Mouse (Mus musculus): ENCODE results near the gene B4galt5.

The B4galt5 gene

DNA sequence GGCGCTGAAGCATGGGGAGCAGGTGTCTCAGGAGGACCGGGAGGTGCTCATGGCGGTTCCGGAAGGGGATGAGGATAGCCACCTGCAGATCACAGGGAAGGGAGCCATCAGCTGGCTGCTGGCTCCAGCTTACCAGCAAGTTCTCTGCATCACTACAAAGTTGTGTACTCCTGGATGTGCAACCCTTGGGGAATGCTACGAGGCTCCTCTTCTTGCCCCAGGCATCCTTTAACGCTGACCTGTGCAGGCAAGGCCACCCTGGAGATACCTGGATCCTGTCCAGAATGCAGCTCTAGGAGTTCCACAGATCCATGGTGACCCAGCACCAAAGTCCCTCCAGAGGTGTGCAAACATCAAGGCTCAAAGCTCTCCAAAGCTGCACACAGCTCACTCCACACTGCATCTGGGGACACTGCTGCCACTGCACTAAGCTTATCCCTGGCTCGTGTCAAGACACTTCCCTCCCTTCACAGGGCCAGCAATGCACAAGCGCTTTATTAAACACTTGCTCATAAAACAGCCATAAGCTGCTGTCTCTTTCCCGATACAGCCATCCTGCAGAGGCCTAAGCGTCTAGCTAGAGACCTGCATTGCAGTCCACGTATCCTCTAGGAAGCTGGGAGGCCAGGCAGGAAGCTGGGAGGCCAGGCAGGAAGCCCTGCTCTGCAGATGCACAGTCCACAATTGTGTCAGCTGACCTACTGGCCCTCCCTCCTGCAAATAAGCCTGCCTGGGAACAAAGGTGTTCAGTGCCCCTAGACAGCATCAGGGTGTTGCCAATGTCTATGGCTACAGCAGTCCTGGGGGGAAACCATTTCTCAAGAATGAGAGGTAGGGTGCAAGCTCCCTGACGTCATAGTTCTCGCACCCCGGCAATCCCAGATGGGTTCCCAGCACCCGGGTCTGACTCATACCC, 42.1 kb downstream of the B4galt5 start:
- in situ Hi-C loops (cut with MboI; ENCODE audit: unreplicated experiment in 2 of 2): loop anchor here in 1 of 2 experiments (10.0 kb wide), 1 partner anchor 88 kb away; no protein-coding TSS in a partner anchor

GRCm38 (mm10) chr2:167306273-167306594, 42.7 kb downstream of the B4galt5 start:
- in situ Hi-C loops (cut with MboI; ENCODE audit: unreplicated experiment in 2 of 2): loop anchor here in 1 of 2 experiments (10.0 kb wide), 1 partner anchor 89 kb away; no protein-coding TSS in a partner anchor

DNA sequence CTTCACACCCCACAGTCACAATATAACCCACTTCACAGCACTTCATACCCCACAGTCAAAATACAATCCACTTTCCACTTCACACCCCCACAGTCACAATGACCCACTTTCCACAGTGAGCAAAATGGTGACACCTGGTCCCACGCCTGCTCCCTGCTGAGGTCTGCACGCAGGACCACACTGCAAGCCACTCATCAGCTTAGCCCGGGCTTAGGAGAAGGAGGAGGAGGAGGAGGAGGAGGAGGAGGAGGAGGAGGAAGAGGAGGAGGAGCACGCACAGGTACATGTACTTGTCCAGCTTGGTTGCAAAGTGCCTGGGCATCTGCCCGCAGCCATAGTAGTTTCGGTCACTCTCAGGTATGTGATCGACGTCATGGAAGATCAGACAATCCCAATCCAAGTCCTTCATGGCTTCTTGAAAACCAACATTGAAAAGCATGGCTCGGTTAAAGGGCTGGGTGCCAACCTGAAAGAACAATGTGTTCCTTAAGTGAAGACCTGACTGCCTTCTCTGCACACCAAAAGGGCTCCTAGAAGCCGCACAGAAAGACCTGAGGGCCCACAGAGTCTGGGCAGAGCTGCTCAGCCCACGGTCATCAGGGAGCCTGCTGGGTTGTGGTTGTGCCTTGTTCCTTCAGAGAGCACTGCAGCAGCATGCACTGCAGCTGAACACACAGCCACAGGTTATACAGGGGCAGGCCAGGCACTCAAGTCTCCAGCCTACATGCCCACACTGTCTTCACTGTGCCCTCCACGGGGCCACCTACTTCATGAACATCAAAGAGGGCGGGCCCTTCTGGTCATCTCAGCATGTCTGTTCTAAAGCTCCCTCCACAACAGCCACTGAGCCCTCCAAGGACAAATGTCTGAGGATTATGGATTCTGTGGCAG, 43.4 kb downstream of the B4galt5 start:
- in situ Hi-C loops (cut with MboI; ENCODE audit: unreplicated experiment in 2 of 2): loop anchor here in 1 of 2 experiments (10.0 kb wide), 1 partner anchor 89 kb away; no protein-coding TSS in a partner anchor

DNA sequence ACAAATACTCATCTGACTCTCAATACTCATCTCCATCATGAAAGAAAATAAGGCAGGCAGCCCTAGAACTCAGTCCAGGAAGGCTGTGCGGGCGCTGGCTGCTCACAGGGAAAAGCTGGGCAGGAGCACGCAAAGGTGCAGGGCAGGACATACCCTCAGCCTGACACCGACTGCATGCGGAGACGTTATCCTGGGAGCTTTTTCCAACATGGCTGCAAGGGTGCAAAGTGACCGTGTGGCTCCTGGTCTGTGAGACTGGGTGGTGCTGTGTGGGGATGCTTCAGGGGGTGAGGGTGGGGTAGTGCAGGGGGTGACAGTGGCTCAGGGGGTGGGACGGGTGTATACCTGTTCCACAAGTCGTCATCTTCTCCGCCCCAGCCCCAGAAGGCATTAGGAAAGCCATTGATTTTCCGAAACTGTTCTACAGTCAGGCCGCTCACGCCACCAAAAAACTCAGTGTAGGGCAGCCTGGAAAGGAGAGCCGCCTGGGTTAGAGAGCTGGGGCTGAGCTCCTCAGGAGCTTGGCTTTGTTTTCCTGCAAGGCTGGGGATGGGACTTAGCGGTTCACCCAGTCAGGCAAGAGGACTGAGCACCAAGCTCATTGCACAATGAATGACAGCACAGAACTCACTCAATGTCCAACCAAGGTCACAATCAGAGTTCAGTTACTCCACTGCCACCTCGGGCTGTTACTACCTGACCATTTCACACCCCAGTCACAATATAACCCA, 44.2 kb downstream of the B4galt5 start:
- in situ Hi-C loops (cut with MboI; ENCODE audit: unreplicated experiment in 2 of 2): loop anchor here in 1 of 2 experiments (10.0 kb wide), 1 partner anchor 90 kb away; no protein-coding TSS in a partner anchor

GRCm38 (mm10) chr2:167303806-167304205, 45.2 kb downstream of the B4galt5 start:
- in situ Hi-C loops (cut with MboI; ENCODE audit: unreplicated experiment in 2 of 2): loop anchor here in 1 of 2 experiments (10.0 kb wide), 1 partner anchor 91 kb away; no protein-coding TSS in a partner anchor

GRCm38 (mm10) chr2:167303196-167303595, 45.8 kb downstream of the B4galt5 start:
- in situ Hi-C loops (cut with MboI; ENCODE audit: unreplicated experiment in 2 of 2): loop anchor here in 1 of 2 experiments (10.0 kb wide), 1 partner anchor 92 kb away; no protein-coding TSS in a partner anchor

- in situ Hi-C loops (cut with MboI; ENCODE audit: unreplicated experiment in 2 of 2): loop anchor here in 1 of 2 experiments (10.0 kb wide), 1 partner anchor 92 kb away; no protein-coding TSS in a partner anchor
These were observed 46.3 kb downstream of the B4galt5 start for GRCm38 (mm10) chr2:167302641-167303040.

- in situ Hi-C loops (cut with MboI; ENCODE audit: unreplicated experiment in 2 of 2): loop anchor here in 1 of 2 experiments (10.0 kb wide), 1 partner anchor 93 kb away; no protein-coding TSS in a partner anchor
These were observed 47.0 kb downstream of the B4galt5 start for GRCm38 (mm10) chr2:167302031-167302430.

DNA sequence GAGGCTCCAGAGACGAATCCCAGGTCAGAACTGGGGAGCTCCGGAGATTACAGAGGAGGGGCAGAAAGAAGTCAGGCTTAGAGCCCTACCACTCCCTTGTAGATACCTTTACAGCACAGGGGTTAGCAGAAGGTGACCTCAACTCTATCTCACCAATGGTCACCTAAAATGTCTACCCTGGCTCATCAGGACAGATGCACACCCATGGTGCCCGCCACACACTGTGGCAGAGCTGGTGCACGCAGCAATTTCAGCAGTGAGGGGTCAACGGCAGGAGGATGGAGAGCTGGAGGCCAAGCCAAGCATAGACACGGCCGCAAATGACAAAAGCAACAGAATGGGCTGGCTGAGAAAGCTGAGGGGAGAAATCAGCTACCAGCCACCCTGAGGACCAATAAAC, 47.4 kb downstream of the B4galt5 start:
- in situ Hi-C loops (cut with MboI; ENCODE audit: unreplicated experiment in 2 of 2): loop anchor here in 1 of 2 experiments (10.0 kb wide), 1 partner anchor 93 kb away; no protein-coding TSS in a partner anchor

DNA sequence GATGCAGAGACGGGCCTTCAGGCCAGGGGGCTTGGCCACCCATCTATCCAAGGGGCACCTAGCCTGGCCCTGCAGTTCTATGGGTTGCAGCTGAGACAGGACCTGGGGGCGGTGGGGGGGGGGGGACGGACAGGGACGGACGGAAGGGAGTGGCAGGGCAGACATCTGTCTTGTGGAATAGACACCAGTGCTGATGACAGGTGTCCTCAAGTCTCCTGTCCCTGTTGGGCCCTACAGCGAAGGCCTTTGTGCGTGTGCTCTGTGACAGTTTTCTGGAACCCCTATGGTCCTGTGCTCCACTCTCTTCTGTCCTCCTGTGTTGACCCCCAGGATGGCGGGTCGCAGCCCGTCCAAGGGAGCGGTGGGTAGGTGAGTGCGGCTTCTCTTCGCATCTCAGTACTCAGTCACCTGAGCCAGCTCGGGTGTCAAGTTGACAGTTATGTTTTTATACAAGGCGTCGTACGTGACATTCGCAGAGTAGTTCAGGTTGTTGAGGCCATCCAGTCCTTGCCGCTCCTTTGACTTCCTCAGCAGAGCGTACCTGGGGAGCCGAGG, 48.0 kb downstream of the B4galt5 start:
- in situ Hi-C loops (cut with MboI; ENCODE audit: unreplicated experiment in 2 of 2): loop anchor here in 1 of 2 experiments (10.0 kb wide), 1 partner anchor 94 kb away; no protein-coding TSS in a partner anchor

- in situ Hi-C loops (cut with MboI; ENCODE audit: unreplicated experiment in 2 of 2): loop anchor here (5.0 to 25.0 kb wide), 4 partner anchors 95 to 312 kb away; no protein-coding TSS in a partner anchor
These were observed 48.9 kb downstream of the B4galt5 start for GRCm38 (mm10) chr2:167299861-167300667.

GRCm38 (mm10) chr2:167298729-167299705, 50.0 kb downstream of the B4galt5 start:
- in situ Hi-C loops (cut with MboI; ENCODE audit: unreplicated experiment in 2 of 2): loop anchor here in 1 of 2 experiments (5.0 to 25.0 kb wide), 3 partner anchors 103 to 313 kb away; no protein-coding TSS in a partner anchor

DNA sequence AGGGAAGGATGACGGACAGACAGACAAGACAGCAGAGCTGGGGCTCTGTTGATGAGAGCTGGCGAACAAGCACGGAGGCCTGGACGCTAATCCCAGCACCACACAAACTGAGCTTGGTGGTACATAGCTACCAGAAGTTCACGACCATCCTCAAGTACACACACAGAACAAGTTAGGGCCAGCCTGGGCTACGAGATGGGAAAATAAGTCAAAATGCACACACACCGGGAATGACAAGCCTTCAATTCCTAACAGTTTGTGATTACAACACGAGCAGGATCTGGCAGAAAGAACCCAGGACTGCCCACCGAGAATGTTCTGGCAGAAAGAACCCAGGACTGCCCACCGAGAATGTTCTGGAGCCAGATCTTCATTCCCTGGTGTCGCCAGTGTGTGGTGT, 51.0 kb downstream of the B4galt5 start:
- in situ Hi-C loops (cut with MboI; ENCODE audit: unreplicated experiment in 2 of 2): loop anchor here in 1 of 2 experiments (5.0 to 25.0 kb wide), 3 partner anchors 104 to 314 kb away; no protein-coding TSS in a partner anchor

GRCm38 (mm10) chr2:167294926-167295325, 54.1 kb downstream of the B4galt5 start:
- in situ Hi-C loops (cut with MboI; ENCODE audit: unreplicated experiment in 2 of 2): loop anchor here in 1 of 2 experiments (5.0 to 25.0 kb wide), 3 partner anchors 107 to 317 kb away; no protein-coding TSS in a partner anchor

DNA sequence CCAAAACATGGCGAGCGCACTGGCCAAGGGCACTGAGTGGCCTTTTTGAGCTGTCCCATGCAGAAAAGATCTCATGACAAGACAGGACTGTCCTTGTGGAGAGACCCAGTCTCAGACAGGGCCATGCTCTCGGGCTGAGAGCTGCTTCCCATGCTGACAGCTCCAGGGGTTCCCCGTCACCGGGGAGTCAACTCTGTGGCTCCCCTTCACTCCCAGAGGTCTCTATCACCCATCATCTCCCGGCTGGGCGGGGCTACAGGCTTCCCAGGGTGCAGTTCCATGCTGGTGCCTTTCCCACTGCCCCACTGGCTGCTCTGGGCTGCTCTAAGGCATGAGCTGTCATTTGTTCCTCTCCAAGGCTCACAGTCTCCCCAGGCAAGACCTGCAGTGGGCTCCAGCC, 54.8 kb downstream of the B4galt5 start:
- in situ Hi-C loops (cut with MboI; ENCODE audit: unreplicated experiment in 2 of 2): loop anchor here in 1 of 2 experiments (25.0 kb wide), 2 partner anchors 218 to 318 kb away; no protein-coding TSS in a partner anchor

DNA sequence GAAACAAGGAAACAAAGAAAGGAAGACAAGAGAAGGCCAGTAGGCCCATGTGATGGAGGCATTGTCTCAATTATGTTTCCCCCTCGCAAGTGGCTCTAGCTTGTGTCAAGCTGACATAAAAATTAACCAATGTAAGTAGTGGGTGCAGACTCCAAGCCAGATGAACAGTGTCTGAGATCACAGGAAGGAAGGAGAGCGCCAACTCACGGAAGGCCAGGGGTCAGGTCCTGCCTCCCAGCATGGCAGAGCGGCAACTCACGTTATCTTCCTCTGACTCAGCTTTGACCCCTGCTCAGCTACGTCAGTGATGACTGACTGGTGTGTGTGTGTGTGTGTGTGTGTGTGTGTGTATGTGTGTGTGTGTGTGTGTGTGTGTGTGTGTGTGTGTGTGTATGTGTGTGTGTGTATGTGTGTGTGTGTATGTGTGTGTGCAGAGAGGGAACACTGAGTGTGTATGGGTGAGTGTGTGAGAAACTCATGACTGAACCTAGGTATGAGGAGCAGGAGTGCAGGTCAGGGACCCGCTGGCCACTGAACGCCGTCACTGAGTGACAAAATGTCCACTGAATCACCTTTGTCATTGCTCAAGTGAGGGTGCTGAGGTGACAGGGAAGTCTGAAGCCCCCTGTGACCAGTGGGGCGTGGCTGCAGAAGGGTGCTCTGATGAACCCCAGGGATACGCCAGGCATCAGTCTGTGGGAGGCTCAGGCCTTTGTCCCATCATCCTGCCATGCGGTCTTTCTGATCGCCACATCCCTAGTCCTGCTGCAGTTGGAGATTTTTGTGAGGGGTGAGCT, 55.5 kb downstream of the B4galt5 start:
- in situ Hi-C loops (cut with MboI; ENCODE audit: unreplicated experiment in 2 of 2): loop anchor here in 1 of 2 experiments (25.0 kb wide), 2 partner anchors 219 to 319 kb away; no protein-coding TSS in a partner anchor
